13 mouse cellular contexts compared by ENCODE assay signal in the genomic region with DNA sequence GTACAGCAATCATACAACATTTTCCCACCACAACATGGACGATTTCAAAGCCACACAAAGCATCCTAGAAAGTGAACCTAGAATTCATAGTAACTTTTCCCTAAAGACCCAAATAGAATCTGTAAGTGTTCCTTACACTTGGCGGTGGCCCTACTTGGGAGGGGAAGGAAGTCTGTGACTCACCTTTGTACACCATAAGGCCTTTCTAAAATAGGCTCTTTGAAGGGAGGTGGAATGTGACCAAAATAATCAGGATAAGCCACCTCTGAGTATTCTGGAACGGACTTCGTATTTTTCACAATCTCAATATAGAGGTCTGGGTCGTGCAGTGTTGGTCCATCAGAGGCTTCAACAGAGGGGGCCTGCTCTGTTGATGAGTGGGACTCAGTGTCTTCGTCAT.
"Had no signal": no experiment of that assay in that cellular context is flagged by ENCODE, and none has a peak within 500 bp of the region (broad histone marks: within the 10 kb centered on the region; RNA-seq: fewer than 3 reads in every experiment).

No protein-coding gene starts in this region.

- H3K9ac ChIP-seq: liver, embryonic 13.5 days; neural tube, embryonic 12.5 days; neural tube, embryonic 15.5 days; stomach, embryonic 15.5 days had no signal

- H3K27ac ChIP-seq: liver, embryonic 13.5 days; neural tube, embryonic 12.5 days; neural tube, embryonic 15.5 days; stomach, embryonic 15.5 days had no signal

- H3K4me2 ChIP-seq: liver, embryonic 13.5 days; midbrain, embryonic 11.5 days; neural tube, embryonic 12.5 days; neural tube, embryonic 15.5 days; stomach, embryonic 15.5 days had no signal

- H3K9me3 ChIP-seq: liver, embryonic 13.5 days; neural tube, embryonic 12.5 days; neural tube, embryonic 15.5 days; stomach, embryonic 15.5 days had no signal

- DNase-seq: kidney, postnatal 25 days; liver, embryonic 13.5 days; lung, adult 2 months; lung, postnatal 14 days; lung, postnatal 4 days; midbrain, embryonic 14.5 days; right cerebral cortex, postnatal 25 days; spleen, adult 18-20 months; thymus, postnatal 25 days had no signal

- H3K4me1 ChIP-seq: liver, embryonic 13.5 days; stomach, embryonic 15.5 days had no signal

- H3K27me3 ChIP-seq: liver, embryonic 13.5 days; neural tube, embryonic 12.5 days; neural tube, embryonic 15.5 days; stomach, embryonic 15.5 days had no signal

- H3K4me3 ChIP-seq: liver, embryonic 13.5 days; neural tube, embryonic 12.5 days; neural tube, embryonic 15.5 days; stomach, embryonic 15.5 days had no signal
